Mouse (Mus musculus) kidney, adult 2 months (tissue): ENCODE data around the gene Zscan26.

Experiments used
- CTCF ChIP-seq: fragments of 200-500 bp; conservative IDR thresholded peaks from 2 replicates; pipeline ENCODE4 v1.5.1; 2011; ENCODE audit warnings: low read depth, mild to moderate bottlenecking, control low read depth, low read length, moderate library complexity, mixed read lengths; ENCODE audit not compliant: insufficient read depth, insufficient read length
- POLR2A ChIP-seq: fragments of 200-500 bp; IDR thresholded peaks from one replicate; pipeline ENCODE4 v1.6.1; 2011; ENCODE audit warnings: low read depth, low read length, control low read depth

- TF ChIP-seq CTCF (no peak), POLR2A (no peak)
Measured at GRCm38 (mm10) chr13:21397486-21397885, 56.0 kb downstream of the Zscan26 start.
